Mouse (Mus musculus): ENCODE data around the gene Enox1.

DNA sequence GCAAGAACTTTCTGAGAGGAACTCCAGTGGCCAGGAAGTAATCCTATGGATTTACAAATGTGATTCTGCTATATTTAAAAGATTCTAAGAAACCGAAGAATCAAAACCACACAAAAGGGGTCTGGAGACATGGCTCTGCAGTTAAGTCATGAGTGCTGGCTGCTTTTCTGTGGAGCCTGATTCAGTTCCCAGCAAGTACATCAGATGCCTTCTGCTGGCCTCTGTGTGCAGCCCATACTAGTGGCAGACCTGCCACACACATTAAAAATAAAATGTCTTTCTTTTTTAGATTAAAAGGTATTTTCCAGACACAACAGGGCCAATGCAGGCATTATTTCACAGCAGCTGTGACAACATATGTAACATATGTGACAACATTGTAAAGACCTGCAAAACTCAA is 235.9 kb downstream of the Enox1 start:
- TF ChIP-seq MAFK (IDR thresholded peaks at IDR 0.05; ENCODE audit: insufficient read depth, low read depth, low read length): no peak
- TF ChIP-seq CHD2 (IDR thresholded peaks at IDR 0.05; ENCODE audit: low read depth, low read length): no peak
- no peak for TF ChIP-seq ZNF384 (IDR thresholded peaks at IDR 0.05; ENCODE audit: low read depth, low read length)
